Mouse (Mus musculus): ENCODE measurements at regions not wholly inside any gene's neighbourhood (a gene's known extent, or its start where the extent isn't known, plus 50 kb on each side); places are given as distances from the start of the nearest gene placed in this dataset.

GRCm38 (mm10) chr6:25894454-25895250 is 85.6 kb upstream of the Pot1a start:
- H3K9me3 ChIP-seq (ENCODE audit: control insufficient read depth, low read length), result no peaks in the 10 kb centered on the region
- H3K9ac ChIP-seq (ENCODE audit: low read length), result no peak overlapping the region
- H3K4me1 ChIP-seq (ENCODE audit: control insufficient read depth, insufficient read depth, low read length), result no peaks in the 10 kb centered on the region
- 74% methylated on average over 5 of the region's 5 CpGs for WGBS
- no peak overlapping the region for H3K4me2 ChIP-seq (ENCODE audit: low read depth)
- ATAC-seq (ENCODE audit: insufficient read depth, low FRiP score, low TSS enrichment) (no peak), DNase-seq (ENCODE audit: low spot score) (no peak)
- no peaks in the 10 kb centered on the region for H3K36me3 ChIP-seq (ENCODE audit: control insufficient read depth, insufficient read depth, low read length)
- H3K27me3 ChIP-seq (ENCODE audit: control insufficient read depth, insufficient read depth, low read length), result no peaks in the 10 kb centered on the region
- H3K27ac ChIP-seq (ENCODE audit: low read depth, low read length), result no peak overlapping the region
- H3K4me3 ChIP-seq (ENCODE audit: low read depth, low read length), result no peak overlapping the region

- no peak overlapping the region for H3K4me3 ChIP-seq (ENCODE audit: low read depth, low read length)
- no peak overlapping the region for H3K9ac ChIP-seq (ENCODE audit: low read length)
- no peak overlapping the region for H3K27ac ChIP-seq (ENCODE audit: low read depth, low read length)
- H3K9me3 ChIP-seq (ENCODE audit: control insufficient read depth, low read length), result no peaks in the 10 kb centered on the region
- ATAC-seq (ENCODE audit: insufficient read depth, low FRiP score, low TSS enrichment) (no peak), DNase-seq (ENCODE audit: low spot score) (no peak)
- no peaks in the 10 kb centered on the region for H3K27me3 ChIP-seq (ENCODE audit: control insufficient read depth, insufficient read depth, low read length)
- H3K4me2 ChIP-seq (ENCODE audit: low read depth), result no peak overlapping the region
- H3K4me1 ChIP-seq (ENCODE audit: control insufficient read depth, insufficient read depth, low read length), result no peaks in the 10 kb centered on the region
- WGBS, result 92% methylated on average over 3 of the region's 3 CpGs
- no peaks in the 10 kb centered on the region for H3K36me3 ChIP-seq (ENCODE audit: control insufficient read depth, insufficient read depth, low read length)
Observed at GRCm38 (mm10) chr6:25867922-25868321, 58.9 kb upstream of the Pot1a start.
